Mouse (Mus musculus): Measurements from ENCODE around the gene Ifitm2.

DNA sequence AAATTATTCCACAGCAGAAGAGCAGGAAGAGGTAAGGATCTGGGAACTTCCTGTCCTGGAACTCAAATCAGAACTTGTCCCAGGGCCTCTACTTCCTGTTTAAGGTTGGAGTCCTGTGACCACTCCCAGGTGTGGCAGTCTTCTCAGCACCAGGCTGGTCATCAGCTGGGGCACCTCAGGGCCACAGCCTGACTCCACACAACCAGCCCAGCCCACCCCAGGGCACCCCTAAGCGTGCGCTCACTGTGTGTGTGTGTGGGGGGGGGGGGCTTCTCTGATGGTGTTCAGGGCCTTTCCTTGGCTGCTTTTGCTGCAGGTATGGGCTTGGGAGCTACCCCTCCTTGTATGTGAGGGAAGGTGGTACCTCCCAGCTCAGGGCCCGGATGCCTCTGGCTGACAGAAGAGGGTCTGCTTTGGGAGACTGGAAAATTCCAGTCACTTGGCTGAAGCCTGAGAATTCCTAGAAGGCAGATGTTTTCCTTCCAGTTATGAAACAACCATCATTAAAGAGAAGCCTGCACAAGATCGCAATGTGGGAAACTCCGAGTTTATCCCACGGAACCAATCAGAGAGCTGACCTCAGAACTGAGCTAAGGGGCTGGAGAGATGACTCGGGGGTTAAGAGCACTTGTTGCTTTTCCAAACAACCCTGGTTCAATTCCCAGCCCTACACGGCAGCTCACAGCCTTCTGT, 15.8 kb upstream of the Ifitm2 start:
- TF ChIP-seq POLR2A (IDR thresholded peaks at IDR 0.05; ENCODE audit: low read depth, low read length) (no peak), CTCF (IDR thresholded peaks at IDR 0.05; ENCODE audit: extremely low read depth, insufficient read depth, insufficient read length, insufficient replicate concordance) (no peak)
